Mouse (Mus musculus): ENCODE results near the gene Arpc1a. TPM values are rescaled to one million over a fixed set of nuclear protein-coding genes. Genes with fewer than 3 reads are reported as not detected.
"Not testable (repeated sequence)": the region's sequence is repeated elsewhere in the genome, so short reads cannot be mapped to it uniquely, and the experiment has no call there.

The Arpc1a gene
- polyA plus RNA-seq, 1 experiment from 2014 or later: 92.3 TPM

- ATAC-seq (ENCODE audit: extremely low read depth, insufficient number of reproducible peaks, low FRiP score, low TSS enrichment): no peak
- Histone ChIP-seq H3K4me2 (no peak overlapping the region), H3K36me3 (peaks cover 51% of the 10 kb centered on the region), H3K4me1 (peaks cover 58% of the 10 kb centered on the region), H3K4me3 (no peak overlapping the region), H3K27ac (replicated peaks) (no peak overlapping the region), H3K27me3 (replicated peaks) (no peaks in the 10 kb centered on the region), H3K9me3 (0 out of 2 replicates have a peak, but pooled peaks cover 4% of the 10 kb centered on the region), H3K9ac (no peak overlapping the region)
- WGBS: 89% methylated on average over 2 of the region's 2 CpGs
These were observed 35.8 kb downstream of the Arpc1a start for GRCm38 (mm10) chr5:145119385-145119784.

GRCm38 (mm10) chr5:145120921-145121320 is 37.3 kb downstream of the Arpc1a start:
- WGBS: 55% methylated on average over 7 of the region's 7 CpGs
- Histone ChIP-seq H3K4me3 (no peak overlapping the region), H3K9ac (peak overlapping the region; percentile 16; the same call in 1 of the 2 replicates), H3K4me1 (peaks cover 45% of the 10 kb centered on the region), H3K9me3 (0 out of 2 replicates have a peak, but pooled peaks cover 4% of the 10 kb centered on the region), H3K4me2 (no peak overlapping the region), H3K27ac (replicated peaks) (peak overlapping the region; percentile 36; the same call in 1 of the 2 replicates), H3K27me3 (replicated peaks) (no peaks in the 10 kb centered on the region), H3K36me3 (peaks cover 67% of the 10 kb centered on the region)
- no peak for ATAC-seq (ENCODE audit: extremely low read depth, insufficient number of reproducible peaks, low FRiP score, low TSS enrichment)

- H3K27me3 ChIP-seq (replicated peaks): no peaks in the 10 kb centered on the region
- H3K4me2 ChIP-seq: no peak overlapping the region
- H3K9ac ChIP-seq: no peak overlapping the region
- peaks cover 21% of the 10 kb centered on the region for H3K4me1 ChIP-seq
- H3K36me3 ChIP-seq: peaks cover 82% of the 10 kb centered on the region
- H3K9me3 ChIP-seq: 0 out of 2 replicates have a peak, but pooled peaks cover 4% of the 10 kb centered on the region
- ATAC-seq (ENCODE audit: extremely low read depth, insufficient number of reproducible peaks, low FRiP score, low TSS enrichment): no peak
- no peak overlapping the region for H3K4me3 ChIP-seq
- WGBS: 92% methylated on average over 19 of the region's 19 CpGs
- H3K27ac ChIP-seq (replicated peaks): no peak overlapping the region
These were observed 39.8 kb downstream of the Arpc1a start for GRCm38 (mm10) chr5:145123396-145123795.

GRCm38 (mm10) chr5:145126580-145126979 is 43.0 kb downstream of the Arpc1a start:
- Histone ChIP-seq H3K9me3 (no peaks in the 10 kb centered on the region), H3K4me2 (no peak overlapping the region), H3K4me1 (peaks cover 10% of the 10 kb centered on the region), H3K9ac (no peak overlapping the region), H3K36me3 (peaks cover 100% of the 10 kb centered on the region), H3K4me3 (no peak overlapping the region), H3K27me3 (replicated peaks) (no peaks in the 10 kb centered on the region), H3K27ac (replicated peaks) (no peak overlapping the region)
- 88% methylated on average over 9 of the region's 9 CpGs for WGBS
- ATAC-seq (ENCODE audit: extremely low read depth, insufficient number of reproducible peaks, low FRiP score, low TSS enrichment): no peak

GRCm38 (mm10) chr5:145129124-145129523 is 45.5 kb downstream of the Arpc1a start:
- H3K27ac ChIP-seq (replicated peaks): no peak overlapping the region; the same call in 1 of the 2 replicates
- WGBS: 84% methylated on average over 4 of the region's 4 CpGs

GRCm38 (mm10) chr5:145129773-145130172 is 46.1 kb downstream of the Arpc1a start:
- H3K9me3 ChIP-seq; ATAC-seq (ENCODE audit: extremely low read depth, insufficient number of reproducible peaks, low FRiP score, low TSS enrichment); H3K4me2 ChIP-seq; H3K27me3 ChIP-seq (replicated peaks); H3K27ac ChIP-seq (replicated peaks); H3K9ac ChIP-seq; H3K4me3 ChIP-seq; H3K4me1 ChIP-seq: not testable (repeated sequence)
- WGBS: 80% methylated on average over 6 of the region's 6 CpGs
- H3K36me3 ChIP-seq: peaks cover 100% of the 10 kb centered on the region

More at GRCm38 (mm10) chr5:145129124-145129523, 45.5 kb downstream of the Arpc1a start:
- no peak for ATAC-seq (ENCODE audit: extremely low read depth, insufficient number of reproducible peaks, low FRiP score, low TSS enrichment)
- peaks cover 100% of the 10 kb centered on the region for H3K36me3 ChIP-seq
- H3K27me3 ChIP-seq (replicated peaks): no peaks in the 10 kb centered on the region
- no peaks in the 10 kb centered on the region for H3K9me3 ChIP-seq
- no peak overlapping the region for H3K9ac ChIP-seq
- peaks cover 6% of the 10 kb centered on the region; the same call in 1 of the 2 replicates for H3K4me1 ChIP-seq
- H3K4me2 ChIP-seq: no peak overlapping the region
- H3K4me3 ChIP-seq: no peak overlapping the region

- no peak overlapping the region for H3K4me2 ChIP-seq
- H3K9ac ChIP-seq: no peak overlapping the region
- no peak overlapping the region; the same call in 1 of the 2 replicates for H3K27ac ChIP-seq (replicated peaks)
- ATAC-seq (ENCODE audit: extremely low read depth, insufficient number of reproducible peaks, low FRiP score, low TSS enrichment): no peak
- H3K36me3 ChIP-seq: peaks cover 100% of the 10 kb centered on the region
- H3K27me3 ChIP-seq (replicated peaks): no peaks in the 10 kb centered on the region
- H3K9me3 ChIP-seq: no peaks in the 10 kb centered on the region
- H3K4me1 ChIP-seq: peaks cover 7% of the 10 kb centered on the region; the same call in 1 of the 2 replicates
- 74% methylated on average over 11 of the region's 11 CpGs for WGBS
- no peak overlapping the region for H3K4me3 ChIP-seq
These were observed 46.6 kb downstream of the Arpc1a start for GRCm38 (mm10) chr5:145130191-145130590.

GRCm38 (mm10) chr5:145130995-145131394 is 47.4 kb downstream of the Arpc1a start:
- Histone ChIP-seq H3K27ac (replicated peaks) (no peak overlapping the region), H3K27me3 (replicated peaks) (no peaks in the 10 kb centered on the region), H3K9me3 (no peaks in the 10 kb centered on the region), H3K4me3 (no peak overlapping the region), H3K4me1 (peaks cover 7% of the 10 kb centered on the region; the same call in 1 of the 2 replicates), H3K9ac (no peak overlapping the region), H3K36me3 (peaks cover 100% of the 10 kb centered on the region), H3K4me2 (no peak overlapping the region)
- 91% methylated on average over 3 of the region's 3 CpGs for WGBS
- ATAC-seq (ENCODE audit: extremely low read depth, insufficient number of reproducible peaks, low FRiP score, low TSS enrichment): no peak

- ATAC-seq (ENCODE audit: extremely low read depth, insufficient number of reproducible peaks, low FRiP score, low TSS enrichment); H3K27ac ChIP-seq (replicated peaks); H3K27me3 ChIP-seq (replicated peaks); H3K4me2 ChIP-seq; H3K9me3 ChIP-seq; H3K9ac ChIP-seq; H3K4me3 ChIP-seq: not testable (repeated sequence)
- Histone ChIP-seq H3K4me1 (peaks cover 17% of the 10 kb centered on the region), H3K36me3 (peaks cover 88% of the 10 kb centered on the region)
- 86% methylated on average over 6 of the region's 6 CpGs for WGBS
These were observed 49.6 kb downstream of the Arpc1a start for GRCm38 (mm10) chr5:145133275-145133674.

GRCm38 (mm10) chr5:145138836-145139235 is 55.2 kb downstream of the Arpc1a start:
- H3K4me1 ChIP-seq: peaks cover 37% of the 10 kb centered on the region
- peak overlapping the region; percentile 95 for H3K9ac ChIP-seq
- H3K4me3 ChIP-seq: peak overlapping the region; percentile 89
- H3K9me3 ChIP-seq: no peaks in the 10 kb centered on the region
- H3K27me3 ChIP-seq (replicated peaks): no peaks in the 10 kb centered on the region
- ATAC-seq (ENCODE audit: extremely low read depth, insufficient number of reproducible peaks, low FRiP score, low TSS enrichment): no peak
- H3K27ac ChIP-seq (replicated peaks): no peak overlapping the region
- WGBS: 17% methylated on average over 6 of the region's 6 CpGs
- peaks cover 58% of the 10 kb centered on the region for H3K36me3 ChIP-seq
- H3K4me2 ChIP-seq: peak overlapping the region; percentile 77

GRCm38 (mm10) chr5:145139571-145140519 is 56.2 kb downstream of the Arpc1a start, which contains the start of the genes Pdap1 and Bud31:
Gene Pdap1, minus strand, starts transcription at chr5:145140238.
Gene Bud31, plus strand, starts transcription at chr5:145140362.
- H3K36me3 ChIP-seq: peaks cover 58% of the 10 kb centered on the region
- WGBS: under 1% methylated on average over 84 of the region's 84 CpGs
- peak within 1 kb of the TSS; percentile 77 for H3K4me2 ChIP-seq
- peak within 1 kb of the TSS; percentile 95 for H3K9ac ChIP-seq
- H3K4me1 ChIP-seq: peaks cover 34% of the 10 kb centered on the region
- H3K27me3 ChIP-seq (replicated peaks): no peaks in the 10 kb centered on the region
- peak within 1 kb of the TSS; percentile 85 for H3K27ac ChIP-seq (replicated peaks)
- peak within 1 kb of the TSS; percentile 89 for H3K4me3 ChIP-seq
- H3K9me3 ChIP-seq: no peaks in the 10 kb centered on the region
- peak; percentile 84 for ATAC-seq (ENCODE audit: extremely low read depth, insufficient number of reproducible peaks, low FRiP score, low TSS enrichment)
